Comparison of ENCODE assay signal across 27 mouse cellular contexts in genomic region chr9:72949572-72949971, GRCm38 (mm10). TPM values are rescaled to one million over a fixed set of nuclear protein-coding genes. Genes with fewer than 3 reads are reported as not detected.
DNase-seq lines count a peak whose midpoint lies in the region; ATAC-seq lines count a peak whose summit lies in the region.
"Had no signal": no experiment of that assay in that cellular context is flagged by ENCODE, and none has a peak within 500 bp of the region (broad histone marks: within the 10 kb centered on the region; RNA-seq: fewer than 3 reads in every experiment).

No protein-coding gene starts in this region.

- DNase-seq in embryonic facial prominence, embryonic 11.5 days (ENCODE audit: low spot score) = peak; percentile 14
- DNase-seq in embryonic facial prominence, embryonic 10.5 days (ENCODE audit: low spot score) = no peak
- DNase-seq in kidney, postnatal 14 days = no peak
- DNase-seq in R1 (ENCODE audit: low read depth, low spot score) = peak; percentile 28
- peak; percentile 40 for DNase-seq in limb, embryonic 11.5 days (ENCODE audit: low spot score)
- DNase-seq in heart, adult 8-10 months (ENCODE audit: low spot score) = no peak
- DNase-seq: adrenal gland, postnatal 25 days; cerebellum, adult 8-10 months; cerebellum, postnatal 36 days; heart, postnatal 10 days; kidney, adult 18-20 months; kidney, postnatal 25 days; lung, embryonic 14.5 days; midbrain, embryonic 14.5 days; right cerebral cortex, postnatal 14 days had no signal

- H3K27ac ChIP-seq in embryonic facial prominence, embryonic 11.5 days (replicated peaks; ENCODE audit: low read depth, low read length) = no peak overlapping the region
- no peak overlapping the region for H3K27ac ChIP-seq in embryonic facial prominence, embryonic 10.5 days (replicated peaks)
- H3K27ac ChIP-seq in kidney, embryonic 14.5 days (ENCODE audit: low read depth, low read length) = no peak overlapping the region
- no peak overlapping the region for H3K27ac ChIP-seq in limb, embryonic 11.5 days (replicated peaks; ENCODE audit: low read depth, low read length)
- H3K27ac ChIP-seq: embryonic facial prominence, embryonic 13.5 days; layer of hippocampus, adult 2 months; liver, embryonic 14.5 days; neural tube, embryonic 12.5 days had no signal

- no peak overlapping the region for H3K9ac ChIP-seq in embryonic facial prominence, embryonic 11.5 days (replicated peaks; ENCODE audit: low read length)
- H3K9ac ChIP-seq in kidney, embryonic 14.5 days (ENCODE audit: low read depth, low read length) = no peak overlapping the region
- no peak overlapping the region; the same call in 1 of the 2 replicates for H3K9ac ChIP-seq in limb, embryonic 11.5 days (ENCODE audit: low read length)
- H3K9ac ChIP-seq: embryonic facial prominence, embryonic 13.5 days; heart, embryonic 12.5 days; liver, embryonic 14.5 days; lung, embryonic 14.5 days; neural tube, embryonic 12.5 days had no signal

- no peaks in the 10 kb centered on the region for H3K27me3 ChIP-seq in embryonic facial prominence, embryonic 11.5 days (ENCODE audit: control insufficient read depth, insufficient read depth, low read length)
- no peaks in the 10 kb centered on the region for H3K27me3 ChIP-seq in embryonic facial prominence, embryonic 10.5 days (replicated peaks; ENCODE audit: low read depth, poor library complexity, severe bottlenecking)
- no peaks in the 10 kb centered on the region for H3K27me3 ChIP-seq in kidney, embryonic 14.5 days (ENCODE audit: control insufficient read depth, insufficient read depth, low read length)
- H3K27me3 ChIP-seq in limb, embryonic 11.5 days (ENCODE audit: control insufficient read depth, insufficient read depth, low read length) = no peaks in the 10 kb centered on the region
- H3K27me3 ChIP-seq: embryonic facial prominence, embryonic 13.5 days; heart, embryonic 12.5 days; neural tube, embryonic 12.5 days had no signal

- WGBS in embryonic facial prominence, embryonic 11.5 days = 74% methylated on average over 7 of the region's 7 CpGs
- 76% methylated on average over 7 of the region's 7 CpGs for WGBS in embryonic facial prominence, embryonic 10.5 days
- WGBS in kidney, embryonic 14.5 days = 50% methylated on average over 7 of the region's 7 CpGs
- WGBS in limb, embryonic 11.5 days = 63% methylated on average over 7 of the region's 7 CpGs

- H3K36me3 ChIP-seq in embryonic facial prominence, embryonic 11.5 days (replicated peaks; ENCODE audit: control insufficient read depth, insufficient read depth, low read depth, low read length) = peaks cover 14% of the 10 kb centered on the region
- H3K36me3 ChIP-seq in embryonic facial prominence, embryonic 10.5 days (replicated peaks) = peaks cover 32% of the 10 kb centered on the region
- peaks cover 19% of the 10 kb centered on the region for H3K36me3 ChIP-seq in kidney, embryonic 14.5 days (ENCODE audit: control insufficient read depth, insufficient read depth, low read length)
- H3K36me3 ChIP-seq in limb, embryonic 11.5 days (ENCODE audit: control insufficient read depth, insufficient read depth, low read length) = peaks cover 8% of the 10 kb centered on the region; the same call in 1 of the 2 replicates

- H3K4me2 ChIP-seq in embryonic facial prominence, embryonic 11.5 days (ENCODE audit: low read depth, low read length) = no peak overlapping the region
- no peak overlapping the region for H3K4me2 ChIP-seq in kidney, embryonic 14.5 days (replicated peaks; ENCODE audit: low read depth, low read length)
- no peak overlapping the region for H3K4me2 ChIP-seq in limb, embryonic 11.5 days (ENCODE audit: low read depth, severe bottlenecking)
- H3K4me2 ChIP-seq: embryonic facial prominence, embryonic 13.5 days; heart, embryonic 12.5 days; lung, embryonic 14.5 days; neural tube, embryonic 12.5 days had no signal

- H3K4me3 ChIP-seq in embryonic facial prominence, embryonic 11.5 days (ENCODE audit: low read depth, low read length) = no peak overlapping the region
- no peak overlapping the region for H3K4me3 ChIP-seq in embryonic facial prominence, embryonic 10.5 days
- H3K4me3 ChIP-seq in kidney, embryonic 14.5 days (ENCODE audit: low read length) = no peak overlapping the region
- H3K4me3 ChIP-seq in limb, embryonic 11.5 days (ENCODE audit: low read depth, low read length) = no peak overlapping the region
- H3K4me3 ChIP-seq: embryonic facial prominence, embryonic 13.5 days; heart, embryonic 12.5 days; layer of hippocampus, adult 2 months; neural tube, embryonic 12.5 days had no signal

- no peaks in the 10 kb centered on the region for H3K4me1 ChIP-seq in embryonic facial prominence, embryonic 11.5 days (ENCODE audit: control insufficient read depth, insufficient read depth, low read length)
- H3K4me1 ChIP-seq in embryonic facial prominence, embryonic 10.5 days = no peaks in the 10 kb centered on the region
- no peaks in the 10 kb centered on the region for H3K4me1 ChIP-seq in kidney, embryonic 14.5 days (ENCODE audit: control insufficient read depth, insufficient read depth, low read length)
- 0 out of 2 replicates have a peak, but pooled peaks cover 2% of the 10 kb centered on the region for H3K4me1 ChIP-seq in limb, embryonic 11.5 days (ENCODE audit: control insufficient read depth, insufficient read depth, low read length)
- H3K4me1 ChIP-seq: heart, embryonic 12.5 days; neural tube, embryonic 12.5 days had no signal

- no peaks in the 10 kb centered on the region for H3K9me3 ChIP-seq in embryonic facial prominence, embryonic 11.5 days (replicated peaks; ENCODE audit: control insufficient read depth, low read length)
- peaks cover 7% of the 10 kb centered on the region; the same call in 1 of the 2 replicates for H3K9me3 ChIP-seq in embryonic facial prominence, embryonic 10.5 days
- H3K9me3 ChIP-seq in kidney, embryonic 14.5 days (ENCODE audit: control insufficient read depth, low read length) = peaks cover 3% of the 10 kb centered on the region; the same call in 1 of the 2 replicates
- peaks cover 4% of the 10 kb centered on the region; the same call in 1 of the 2 replicates for H3K9me3 ChIP-seq in limb, embryonic 11.5 days (ENCODE audit: control insufficient read depth, low read length)

- no peak for ATAC-seq in embryonic facial prominence, embryonic 11.5 days (replicated peaks; ENCODE audit: insufficient number of reproducible peaks, low FRiP score, low TSS enrichment, low read depth)
- ATAC-seq in kidney, embryonic 14.5 days (ENCODE audit: low FRiP score, low TSS enrichment) = peak; percentile 62; the same call in 1 of the 2 replicates
- ATAC-seq in limb, embryonic 11.5 days (ENCODE audit: insufficient number of reproducible peaks, low FRiP score, low TSS enrichment, low read depth) = peak; percentile 62; the same call in 1 of the 2 replicates
- ATAC-seq: CD4-positive, CD25-positive, alpha-beta regulatory T cell, adult 4 months had no signal

RNA-seq across cellular contexts. Expression of gene Dyx1c1, which starts 9.0 kb away (rescaled TPM):
- polyA plus RNA-seq in embryonic facial prominence, embryonic 11.5 days (2014; fragmentation: Nextera tagmentation; extraction: Ambion mirVana) = 1.1 and 1.5 TPM in 2 replicates
- 1.7 and 2.0 TPM in 2 replicates for polyA plus RNA-seq in embryonic facial prominence, embryonic 10.5 days (2016; fragmentation: Nextera tagmentation; extraction: Ambion mirVana)
- polyA plus RNA-seq in kidney, embryonic 14.5 days (2014; fragmentation: Nextera tagmentation; extraction: Ambion mirVana) = 1.8 and 2.1 TPM in 2 replicates
- 1.2 and 2.1 TPM in 2 replicates for polyA plus RNA-seq in limb, embryonic 11.5 days (2014; fragmentation: Nextera tagmentation; extraction: Ambion mirVana)
- total RNA-seq in heart, adult 8-10 months (2022) = under 1 TPM; 0.41 to 0.72 (median 0.56) TPM

RNA-seq across cellular contexts. Expression of gene Gm44503, which starts 9.1 kb away (rescaled TPM):
- 0.14 and 0.18 TPM in 2 replicates for polyA plus RNA-seq in embryonic facial prominence, embryonic 11.5 days (2014; fragmentation: Nextera tagmentation; extraction: Ambion mirVana)
- not detected in 2 replicates for polyA plus RNA-seq in embryonic facial prominence, embryonic 10.5 days (2016; fragmentation: Nextera tagmentation; extraction: Ambion mirVana)
- not detected in 2 replicates for polyA plus RNA-seq in kidney, embryonic 14.5 days (2014; fragmentation: Nextera tagmentation; extraction: Ambion mirVana)
- 0.47 TPM in 1 of 2 replicates, not detected in the other for polyA plus RNA-seq in limb, embryonic 11.5 days (2014; fragmentation: Nextera tagmentation; extraction: Ambion mirVana)
- not detected for total RNA-seq in heart, adult 8-10 months (2022)
- total RNA-seq: adrenal gland, postnatal 25 days; gastrocnemius, adult 8-10 months; heart, postnatal 10 days; layer of hippocampus, adult 2 months; megakaryocyte, adult 5-6 weeks had no signal
- polyA plus RNA-seq: brain, embryonic 14.5 days; embryonic facial prominence, embryonic 13.5 days; gonadal fat pad, adult 2 months; heart, embryonic 12.5 days; limb, embryonic 14.5 days; liver, embryonic 14.5 days; lung, embryonic 14.5 days; midbrain, embryonic 14.5 days; neural tube, embryonic 12.5 days had no signal

RNA-seq across cellular contexts. Expression of gene Pygo1, which starts 24.1 kb away (rescaled TPM):
- 10.7 and 12.7 TPM in 2 replicates for polyA plus RNA-seq in embryonic facial prominence, embryonic 11.5 days (2014; fragmentation: Nextera tagmentation; extraction: Ambion mirVana)
- 6.5 and 7.3 TPM in 2 replicates for polyA plus RNA-seq in embryonic facial prominence, embryonic 10.5 days (2016; fragmentation: Nextera tagmentation; extraction: Ambion mirVana)
- 5.4 and 7.2 TPM in 2 replicates for polyA plus RNA-seq in kidney, embryonic 14.5 days (2014; fragmentation: Nextera tagmentation; extraction: Ambion mirVana)
- polyA plus RNA-seq in limb, embryonic 11.5 days (2014; fragmentation: Nextera tagmentation; extraction: Ambion mirVana) = 11.4 and 12.4 TPM in 2 replicates
- total RNA-seq in heart, adult 8-10 months (2022) = 10 to 100 TPM; 12.9 to 16.4 (median 14.2) TPM
- total RNA-seq: megakaryocyte, adult 5-6 weeks had no signal
- polyA plus RNA-seq: CD4-positive, CD25-positive, alpha-beta regulatory T cell, adult 4 months had no signal

RNA-seq across cellular contexts. Expression of gene Ccpg1os, which starts 35.6 kb away (rescaled TPM):
- polyA plus RNA-seq in embryonic facial prominence, embryonic 11.5 days (2014; fragmentation: Nextera tagmentation; extraction: Ambion mirVana) = 12.7 and 16.7 TPM in 2 replicates
- 15.1 and 16.1 TPM in 2 replicates for polyA plus RNA-seq in embryonic facial prominence, embryonic 10.5 days (2016; fragmentation: Nextera tagmentation; extraction: Ambion mirVana)
- polyA plus RNA-seq in kidney, embryonic 14.5 days (2014; fragmentation: Nextera tagmentation; extraction: Ambion mirVana) = 19.3 and 27.5 TPM in 2 replicates
- 12.3 and 14.5 TPM in 2 replicates for polyA plus RNA-seq in limb, embryonic 11.5 days (2014; fragmentation: Nextera tagmentation; extraction: Ambion mirVana)
- total RNA-seq in heart, adult 8-10 months (2022) = 1 to 10 TPM; 6.4 to 7.9 (median 7.6) TPM

RNA-seq across cellular contexts. Expression of gene Ccpg1, which starts 35.7 kb away (rescaled TPM):
- 20.1 and 21.9 TPM in 2 replicates for polyA plus RNA-seq in embryonic facial prominence, embryonic 11.5 days (2014; fragmentation: Nextera tagmentation; extraction: Ambion mirVana)
- 14.1 and 17.1 TPM in 2 replicates for polyA plus RNA-seq in embryonic facial prominence, embryonic 10.5 days (2016; fragmentation: Nextera tagmentation; extraction: Ambion mirVana)
- 17.1 and 29.7 TPM in 2 replicates for polyA plus RNA-seq in kidney, embryonic 14.5 days (2014; fragmentation: Nextera tagmentation; extraction: Ambion mirVana)
- polyA plus RNA-seq in limb, embryonic 11.5 days (2014; fragmentation: Nextera tagmentation; extraction: Ambion mirVana) = 14.6 and 15.8 TPM in 2 replicates
- 100 to 1,000 TPM in 1 of 4 experiments, 10 to 100 TPM in 3; 88.1 to 113 (median 97.9) TPM for total RNA-seq in heart, adult 8-10 months (2022)

Comparison
In these comparisons a context has a peak if more than half of its experiments do, and no peak if none do; other contexts are left out.
1. DNase-seq: peak in embryonic facial prominence, embryonic 11.5 days (single experiment), R1 (single experiment) and limb, embryonic 11.5 days (single experiment); none in embryonic facial prominence, embryonic 10.5 days (single experiment), kidney, postnatal 14 days (single experiment) and heart, adult 8-10 months (single experiment).